Mouse (Mus musculus): ENCODE data around the gene Cdc37.
A peak's percentile ranks its signal among the peaks of the same experiment; 100 is the strongest.
"Not testable (repeated sequence)": the region's sequence is repeated elsewhere in the genome, so short reads cannot be mapped to it uniquely, and the experiment has no call there.

Gene Cdc37

GRCm38 (mm10) chr9:21149654-21150419 lies at the start of gene Cdc37:
TSS of gene Cdc37 (minus strand) at chr9:21149982.
- ATAC-seq (ENCODE audit: insufficient number of reproducible peaks, low FRiP score, low TSS enrichment), result peak; percentile 92

- ATAC-seq (ENCODE audit: insufficient number of reproducible peaks, low FRiP score, low TSS enrichment), result no peak
Measured at GRCm38 (mm10) chr9:21198960-21199359, 49.2 kb upstream of the Cdc37 start.

DNA sequence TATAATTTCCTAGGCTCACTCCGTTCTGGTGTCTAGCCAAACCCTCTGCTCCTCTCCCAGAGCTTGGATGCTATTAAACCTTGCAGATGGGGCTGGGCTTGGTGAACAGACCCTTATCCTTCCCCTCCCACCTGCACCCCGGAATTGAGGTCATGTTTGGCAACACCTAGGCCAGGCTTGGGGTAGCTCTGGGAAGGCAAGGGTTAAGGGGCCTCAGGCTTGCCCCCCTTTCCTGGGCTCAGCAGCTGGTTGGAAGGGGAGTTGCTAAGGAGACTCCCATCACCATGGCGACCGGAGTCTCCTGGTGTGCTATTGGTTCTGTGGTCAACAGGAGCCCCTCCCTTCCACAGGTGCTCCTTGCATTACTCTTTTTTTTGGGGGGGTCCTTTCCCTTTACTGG lies 48.2 kb upstream of the Cdc37 start:
- ATAC-seq (ENCODE audit: insufficient number of reproducible peaks, low FRiP score, low TSS enrichment), result peak; percentile 13; the same call in 1 of the 2 replicates

GRCm38 (mm10) chr9:21196521-21197433 lies 47.0 kb upstream of the Cdc37 start:
- ATAC-seq (ENCODE audit: insufficient number of reproducible peaks, low FRiP score, low TSS enrichment), result peak; percentile 67; the same call in 1 of the 2 replicates

- not testable (repeated sequence) for ATAC-seq (ENCODE audit: insufficient number of reproducible peaks, low FRiP score, low TSS enrichment)
Measured at GRCm38 (mm10) chr9:21195736-21196505, 46.1 kb upstream of the Cdc37 start.

GRCm38 (mm10) chr9:21194787-21195493 lies 45.2 kb upstream of the Cdc37 start:
- ATAC-seq (ENCODE audit: insufficient number of reproducible peaks, low FRiP score, low TSS enrichment), result no peak

DNA sequence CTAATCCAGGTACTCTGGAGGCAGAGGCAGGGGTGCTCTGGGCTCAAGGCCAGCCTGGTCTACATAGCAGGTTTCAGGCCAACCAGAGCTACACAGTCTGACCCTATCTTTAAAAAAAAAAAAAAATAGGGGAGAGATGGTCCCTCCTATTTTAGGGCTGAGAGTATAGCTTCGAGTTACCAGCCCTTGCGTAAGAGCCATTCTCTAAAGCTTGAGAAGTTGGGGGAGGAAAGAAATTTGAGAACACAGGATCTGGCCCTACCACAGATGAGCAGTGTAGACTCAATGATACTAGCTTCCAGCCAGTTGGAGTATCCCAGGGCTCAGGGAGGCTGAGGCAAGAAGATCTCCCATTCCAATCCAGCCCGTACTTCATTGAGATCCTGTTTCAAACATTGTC lies 44.0 kb upstream of the Cdc37 start:
- no peak for ATAC-seq (ENCODE audit: insufficient number of reproducible peaks, low FRiP score, low TSS enrichment)

DNA sequence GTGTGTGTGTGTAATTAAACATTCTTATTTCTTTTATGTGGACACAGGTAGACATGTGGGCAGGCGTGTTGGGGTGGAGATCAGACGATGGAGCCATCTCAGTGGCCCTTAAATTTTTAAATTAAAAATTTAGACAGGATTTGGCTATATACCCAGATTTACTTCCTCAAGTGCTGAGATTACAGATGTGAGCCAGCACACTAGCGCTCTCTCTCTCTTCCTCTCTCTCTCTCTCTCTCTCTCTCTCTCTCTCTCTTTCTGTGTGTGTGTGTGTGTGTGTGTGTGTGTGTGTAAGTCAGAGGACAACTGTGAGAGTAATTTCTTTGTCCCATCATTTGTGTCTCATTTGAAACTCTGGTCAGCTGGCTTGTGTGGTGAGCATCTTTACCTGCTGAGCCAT lies 40.9 kb upstream of the Cdc37 start:
- no peak for ATAC-seq (ENCODE audit: insufficient number of reproducible peaks, low FRiP score, low TSS enrichment)

DNA sequence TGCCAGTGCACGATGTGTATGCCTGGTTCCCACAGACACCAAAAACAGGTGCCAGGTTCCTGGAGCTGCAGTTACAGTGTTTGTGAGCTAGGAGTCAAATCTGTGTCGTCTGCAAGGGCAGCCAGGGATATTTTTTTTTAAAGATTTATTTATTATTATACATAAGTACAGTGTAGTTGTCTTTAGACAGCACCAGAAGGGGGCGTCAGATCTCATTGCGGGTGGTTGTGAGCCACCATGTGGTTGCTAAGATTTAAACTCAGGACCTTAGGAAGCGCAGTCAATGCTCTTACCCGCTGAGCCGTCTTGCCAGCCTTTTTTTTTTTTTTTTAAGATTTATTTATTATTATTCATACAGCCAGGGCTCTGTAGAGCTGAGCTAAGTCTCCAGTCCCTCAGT lies 40.1 kb upstream of the Cdc37 start:
- no peak for ATAC-seq (ENCODE audit: insufficient number of reproducible peaks, low FRiP score, low TSS enrichment)

DNA sequence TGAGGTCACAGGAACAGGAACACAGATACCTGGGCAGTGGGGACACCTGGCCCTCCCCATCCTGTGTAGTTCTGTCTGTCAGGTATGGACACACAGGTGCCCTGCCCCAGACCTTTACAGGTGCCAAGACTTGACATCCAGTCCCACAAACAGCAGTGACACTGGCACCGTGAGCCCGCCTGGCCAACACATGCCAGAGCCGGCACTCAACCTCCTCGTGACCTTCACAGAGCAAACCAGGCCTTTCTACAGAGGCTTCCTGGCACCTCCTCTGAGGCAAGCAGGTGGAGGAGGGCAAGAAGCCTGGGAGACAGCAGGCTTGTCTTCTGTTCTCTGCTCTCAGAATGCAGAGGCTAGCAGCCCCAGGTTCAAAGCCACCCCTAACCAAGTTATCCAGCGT lies 35.7 kb upstream of the Cdc37 start:
- no peak for ATAC-seq (ENCODE audit: insufficient number of reproducible peaks, low FRiP score, low TSS enrichment)

GRCm38 (mm10) chr9:21184733-21185132 lies 35.0 kb upstream of the Cdc37 start:
- ATAC-seq (ENCODE audit: insufficient number of reproducible peaks, low FRiP score, low TSS enrichment), result no peak

DNA sequence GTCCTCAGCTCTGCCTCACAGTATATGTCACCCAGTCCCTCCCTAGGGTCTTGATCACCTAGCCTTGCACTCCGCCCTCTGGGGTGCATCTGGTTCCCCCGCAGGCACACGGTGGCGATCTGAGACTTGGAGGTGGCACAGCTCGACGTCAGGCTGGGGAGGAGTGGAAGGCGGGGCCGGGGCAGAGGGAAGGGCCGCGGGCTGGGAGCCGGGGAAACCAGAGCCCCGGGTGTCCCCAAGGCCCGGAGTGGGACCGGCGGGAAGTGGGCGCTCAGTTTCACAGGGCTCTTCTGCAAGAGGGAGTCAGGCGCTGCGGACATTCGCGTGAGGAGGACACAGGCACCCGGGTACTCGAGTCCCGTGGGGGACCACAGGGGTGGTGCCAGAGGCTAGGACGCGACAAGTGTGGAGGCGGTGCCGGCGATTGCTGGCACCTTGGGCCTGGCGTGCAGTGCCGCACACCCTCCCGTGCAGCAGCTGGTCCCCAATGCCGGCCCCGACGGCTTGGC lies 34.2 kb upstream of the Cdc37 start:
- peak; percentile 39; the same call in 1 of the 2 replicates for ATAC-seq (ENCODE audit: insufficient number of reproducible peaks, low FRiP score, low TSS enrichment)

GRCm38 (mm10) chr9:21183421-21183820 lies 33.6 kb upstream of the Cdc37 start:
- no peak for ATAC-seq (ENCODE audit: insufficient number of reproducible peaks, low FRiP score, low TSS enrichment)

- ATAC-seq (ENCODE audit: insufficient number of reproducible peaks, low FRiP score, low TSS enrichment), result no peak
Measured at GRCm38 (mm10) chr9:21181421-21182220, 31.8 kb upstream of the Cdc37 start.

GRCm38 (mm10) chr9:21180841-21181240 lies 31.1 kb upstream of the Cdc37 start:
- no peak for ATAC-seq (ENCODE audit: insufficient number of reproducible peaks, low FRiP score, low TSS enrichment)

- ATAC-seq (ENCODE audit: insufficient number of reproducible peaks, low FRiP score, low TSS enrichment), result no peak
Measured at GRCm38 (mm10) chr9:21180402-21180801, 30.6 kb upstream of the Cdc37 start.

DNA sequence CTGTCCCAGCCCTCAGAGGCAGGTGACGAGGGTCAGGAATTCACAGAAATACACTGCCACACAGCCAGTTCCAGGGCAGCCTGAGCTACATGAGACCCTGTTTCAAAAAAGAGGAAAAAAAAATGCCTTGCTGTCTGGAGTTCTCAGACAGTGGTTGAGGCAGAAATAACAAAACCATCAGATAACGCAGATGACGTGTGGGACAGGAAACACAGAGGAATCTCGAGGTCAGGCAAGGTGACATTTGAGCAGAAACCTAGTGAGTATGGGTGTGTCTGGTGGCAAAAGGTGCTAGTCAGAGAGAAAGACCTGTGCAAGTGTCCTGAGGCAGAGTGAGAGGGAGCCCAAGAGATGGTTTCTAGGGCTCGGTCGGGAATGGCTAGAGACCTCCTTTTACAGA lies 22.6 kb upstream of the Cdc37 start:
- ATAC-seq (ENCODE audit: insufficient number of reproducible peaks, low FRiP score, low TSS enrichment), result no peak

DNA sequence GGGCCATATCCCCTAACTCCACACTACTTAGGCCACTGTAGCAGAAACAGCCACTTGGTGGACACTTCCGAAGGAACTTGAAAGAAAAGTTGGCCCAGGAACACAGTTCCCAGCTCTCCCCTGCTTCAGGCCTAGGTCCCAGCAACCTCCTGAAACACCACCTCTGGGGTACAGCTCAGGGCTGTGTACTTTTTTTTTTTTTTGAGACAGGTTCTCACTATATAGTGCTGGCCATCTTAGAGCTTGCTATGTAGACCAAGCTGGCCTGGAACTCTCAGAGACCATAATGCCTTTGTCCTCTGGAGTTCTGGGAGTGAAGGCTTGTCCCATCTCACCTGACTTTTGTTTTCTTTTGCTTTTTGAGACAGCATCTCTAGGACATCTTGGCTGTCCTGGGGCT lies 19.4 kb upstream of the Cdc37 start:
- ATAC-seq (ENCODE audit: insufficient number of reproducible peaks, low FRiP score, low TSS enrichment), result no peak

All from cerebellum, adult (tissue).